Mouse (Mus musculus) hindlimb bud, embryonic 11.5 days (tissue): Measurements from ENCODE around the gene Nap1l3.

Source experiments
- DNase-seq: peaks from one replicate; pipeline ENCODE4 v3.0.0-alpha.2; 2012; ENCODE audit warnings: low read depth, low spot score; ENCODE audit errors: extremely low spot score

The Nap1l3 gene

GRCm38 (mm10) chrX:122396781-122397581, at the start of gene Nap1l3:
TSS of gene Nap1l3 (minus strand) at chrX:122397401.
- DNase-seq = peak; percentile 28

GRCm38 (mm10) chrX:122397652-122398051, 451 bp upstream of the Nap1l3 start:
- no peak for DNase-seq
